Mouse (Mus musculus): ENCODE results near the gene Polg.

- TF ChIP-seq CTCF (IDR thresholded peaks at IDR 0.05; ENCODE audit: control insufficient read depth, insufficient read depth, insufficient read length) (peak; percentile 63), FOSL1 (IDR thresholded peaks at IDR 0.05; ENCODE audit: insufficient read depth, low read length, poor library complexity, severe bottlenecking) (no peak), USF1 (IDR thresholded peaks at IDR 0.05; ENCODE audit: low read depth) (no peak), MAX (IDR thresholded peaks at IDR 0.05) (no peak), MYOD1 (IDR thresholded peaks at IDR 0.05; ENCODE audit: control insufficient read depth, insufficient read length, low read depth) (no peak)
Observed at GRCm38 (mm10) chr7:79493915-79494314, 27.8 kb upstream of the Polg start.
